Mouse (Mus musculus) bone marrow, adult 2 months (tissue): ENCODE data around the gene Adgrg5.

Experiments used
- CTCF ChIP-seq: fragments of 200-500 bp; IDR thresholded peaks from 2 replicates; pipeline ENCODE4 v1.5.1; 2011; ENCODE audit warnings: low read length, control low read depth; ENCODE audit not compliant: control insufficient read depth, insufficient read depth
- POLR2A ChIP-seq: fragments of 200-500 bp; IDR thresholded peaks from 2 replicates; pipeline ENCODE4 v1.6.1; 2011; ENCODE audit warnings: low read depth, mild to moderate bottlenecking, control low read depth, low read length, borderline replicate concordance; ENCODE audit not compliant: control insufficient read depth

DNA sequence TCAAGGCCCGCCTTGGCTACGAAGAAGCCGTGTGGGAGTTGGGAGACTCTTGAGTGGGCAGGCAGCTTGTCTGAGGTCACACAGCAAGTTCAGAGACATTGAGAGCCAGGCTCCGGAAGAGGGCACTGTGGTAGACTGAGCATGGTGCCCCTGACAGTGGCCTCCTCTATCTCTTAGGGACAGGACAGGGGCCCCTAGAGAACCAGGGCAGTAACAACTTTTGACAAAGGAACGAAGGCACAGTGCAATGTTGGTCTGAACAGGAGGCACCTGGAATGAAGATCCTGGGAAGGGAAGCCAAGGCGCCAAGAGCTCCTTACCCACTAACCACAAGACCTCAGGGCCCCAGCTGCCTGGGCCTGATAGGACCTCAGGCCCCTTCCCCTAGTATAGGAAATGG, 61.5 kb downstream of the Adgrg5 start:
- TF ChIP-seq CTCF (peak; percentile 50; the same call in 1 of the 2 replicates), POLR2A (0 out of 2 replicates have a peak, but pooled peaks have one; percentile 5)
